Mouse (Mus musculus) forebrain, embryonic 12.5 days (tissue): ENCODE measurements around the gene Trmt112. TPM values are rescaled to one million over a fixed set of nuclear protein-coding genes. Genes with fewer than 3 reads are reported as not detected.

Experiments used
- microRNA-seq: library from miRNA; unstranded; fragments of <30 nt; microRNA quantifications from one replicate; pipeline ENCODE4, GENCODE M21; 2017
- polyA plus RNA-seq: library from polyadenylated mRNA; unstranded; fragments of >200 nt; fragmentation: Nextera tagmentation; extraction: Ambion mirVana; gene quantifications from 2 replicates; pipeline ENCODE4 v1.2.1, GENCODE M21; 2016

The Trmt112 gene
- polyA plus RNA-seq, 1 experiment from 2014 or later: 138 TPM

Small RNAs within 50 kb of the gene (microRNA-seq; reads per million reads assigned to microRNA genes)
- gene Mir6990: 1.9 reads per million

Other genes with a start within 250 kb of the Trmt112 start
- 6.2 and 8.2 TPM in 2 replicates for gene Rps6ka4, start 69.1 kb upstream of the Trmt112 start, polyA plus RNA-seq
- 0.43 and 1.1 TPM in 2 replicates for gene Ccdc88b, start 51.5 kb upstream of the Trmt112 start, polyA plus RNA-seq
- 148 and 160 TPM in 2 replicates for gene Prdx5, start 408 bp downstream of the Trmt112 start, polyA plus RNA-seq
- 11.4 and 13.0 TPM in 2 replicates for gene Esrra, start 12.1 kb downstream of the Trmt112 start, polyA plus RNA-seq
- 0.27 TPM in 1 of 2 replicates, not detected in the other for gene Catsperz, start 15.7 kb downstream of the Trmt112 start, polyA plus RNA-seq
- 0.21 TPM in 1 of 2 replicates, not detected in the other for gene Kcnk4, start 24.8 kb downstream of the Trmt112 start, polyA plus RNA-seq
- gene Bad, start 32.2 kb downstream of the Trmt112 start, polyA plus RNA-seq: 62.4 and 65.3 TPM in 2 replicates
- gene Gpr137, start 32.8 kb downstream of the Trmt112 start, polyA plus RNA-seq: 30.9 and 33.1 TPM in 2 replicates
- 237 and 333 TPM in 2 replicates for gene Ppp1r14b, start 65.3 kb downstream of the Trmt112 start, polyA plus RNA-seq
- gene Plcb3, start 66.8 kb downstream of the Trmt112 start, polyA plus RNA-seq: 22.4 and 24.3 TPM in 2 replicates
- gene Fkbp2, start 70.8 kb downstream of the Trmt112 start, polyA plus RNA-seq: 76.9 and 79.8 TPM in 2 replicates
- 40.0 and 42.1 TPM in 2 replicates for gene Vegfb, start 78.0 kb downstream of the Trmt112 start, polyA plus RNA-seq
- 15.0 and 18.8 TPM in 2 replicates for gene Dnajc4, start 82.9 kb downstream of the Trmt112 start, polyA plus RNA-seq
- gene Nudt22, start 86.4 kb downstream of the Trmt112 start, polyA plus RNA-seq: 13.6 and 16.2 TPM in 2 replicates
- gene Trpt1, start 86.4 kb downstream of the Trmt112 start, polyA plus RNA-seq: 11.9 and 13.8 TPM in 2 replicates
- 4.7 and 5.1 TPM in 2 replicates for gene Fermt3, start 109.8 kb downstream of the Trmt112 start, polyA plus RNA-seq
- 324 and 357 TPM in 2 replicates for gene Stip1, start 130.3 kb downstream of the Trmt112 start, polyA plus RNA-seq
- gene Macrod1, start 147.1 kb downstream of the Trmt112 start, polyA plus RNA-seq: 4.4 and 5.3 TPM in 2 replicates
- 7.3 and 8.0 TPM in 2 replicates for gene Flrt1, start 196.0 kb downstream of the Trmt112 start, polyA plus RNA-seq